In genomic region chr4:106839964-106840611, GRCm38 (mm10) we compare ENCODE assay signal across 8 mouse cellular contexts. TPM values are rescaled to one million over a fixed set of nuclear protein-coding genes. Genes with fewer than 3 reads are reported as not detected.
DNase-seq lines count a peak whose midpoint lies in the region; ATAC-seq and TF ChIP-seq lines count a peak whose summit lies in the region.

No protein-coding gene starts in this region.

- H3K36me3 ChIP-seq in forebrain, embryonic 12.5 days (replicated peaks) = no peaks in the 10 kb centered on the region
- H3K36me3 ChIP-seq in heart, postnatal 0 days (replicated peaks; ENCODE audit: control insufficient read depth, insufficient read depth, low read length) = no peaks in the 10 kb centered on the region
- H3K36me3 ChIP-seq in liver, postnatal 0 days (replicated peaks; ENCODE audit: insufficient read depth, low read length) = no peaks in the 10 kb centered on the region
- H3K36me3 ChIP-seq in neural tube, embryonic 15.5 days = no peaks in the 10 kb centered on the region

- H3K4me1 ChIP-seq in brown adipose tissue, adult 24 weeks (ENCODE audit: control insufficient read depth, insufficient read depth, insufficient read length, low read length) = no peaks in the 10 kb centered on the region
- peaks cover 62% of the 10 kb centered on the region for H3K4me1 ChIP-seq in forebrain, embryonic 12.5 days
- 0 out of 2 replicates have a peak, but pooled peaks cover 4% of the 10 kb centered on the region for H3K4me1 ChIP-seq in heart, postnatal 0 days (ENCODE audit: control insufficient read depth, insufficient read depth)
- H3K4me1 ChIP-seq in liver, postnatal 0 days (ENCODE audit: insufficient read depth) = peaks cover 17% of the 10 kb centered on the region
- H3K4me1 ChIP-seq in neural tube, embryonic 15.5 days = peaks cover 60% of the 10 kb centered on the region

- DNase-seq in CD8-positive naive resting alpha-beta T cell, adult 2 months (ENCODE audit: low read depth in 2 of 2, low spot score in 2 of 2) = peak; percentile 60 to 73
- peak; percentile 78 for DNase-seq in heart, postnatal 0 days (ENCODE audit: low spot score)
- peak; percentile 89 for DNase-seq in layer of hippocampus, adult 11-12 months (ENCODE audit: low spot score)
- DNase-seq in liver, postnatal 0 days = peak; percentile 91
- peak; percentile 98 for DNase-seq in testis, postnatal 10 days (ENCODE audit: low spot score)

- no peaks in the 10 kb centered on the region for H3K9me3 ChIP-seq in forebrain, embryonic 12.5 days
- H3K9me3 ChIP-seq in heart, postnatal 0 days (replicated peaks; ENCODE audit: control insufficient read depth, low read length) = no peaks in the 10 kb centered on the region
- H3K9me3 ChIP-seq in liver, postnatal 0 days (ENCODE audit: low read length) = no peaks in the 10 kb centered on the region
- H3K9me3 ChIP-seq in neural tube, embryonic 15.5 days (replicated peaks) = no peaks in the 10 kb centered on the region

- H3K27me3 ChIP-seq in forebrain, embryonic 12.5 days = peaks cover 16% of the 10 kb centered on the region
- no peaks in the 10 kb centered on the region for H3K27me3 ChIP-seq in heart, postnatal 0 days (ENCODE audit: control insufficient read depth, insufficient read depth, low read length)
- H3K27me3 ChIP-seq in liver, postnatal 0 days (ENCODE audit: insufficient read depth, low read length) = no peaks in the 10 kb centered on the region
- H3K27me3 ChIP-seq in neural tube, embryonic 15.5 days (replicated peaks) = no peaks in the 10 kb centered on the region

- 0% methylated on average over 26 of the region's 51 CpGs for WGBS in forebrain, embryonic 12.5 days
- 1% methylated on average over 34 of the region's 51 CpGs for WGBS in heart, postnatal 0 days
- 2% methylated on average over 33 of the region's 51 CpGs for WGBS in liver, postnatal 0 days (ENCODE audit: insufficient replicate concordance)
- WGBS in neural tube, embryonic 15.5 days = 0% methylated on average over 29 of the region's 51 CpGs

- peak overlapping the region; percentile 71 for H3K9ac ChIP-seq in forebrain, embryonic 12.5 days
- peak overlapping the region; percentile 59 for H3K9ac ChIP-seq in heart, postnatal 0 days (replicated peaks; ENCODE audit: low read depth, low read length)
- H3K9ac ChIP-seq in liver, postnatal 0 days (replicated peaks) = peak overlapping the region; percentile 66
- peak overlapping the region; percentile 85 for H3K9ac ChIP-seq in neural tube, embryonic 15.5 days (replicated peaks)

- peak; percentile 73 for ATAC-seq in forebrain, embryonic 12.5 days (ENCODE audit: low FRiP score)
- ATAC-seq in heart, postnatal 0 days (ENCODE audit: insufficient read depth, low read depth) = peak; percentile 63
- peak; percentile 70 for ATAC-seq in liver, postnatal 0 days
- ATAC-seq in neural tube, embryonic 15.5 days (ENCODE audit: low FRiP score) = peak; percentile 77

- TF ChIP-seq CTCF in heart, postnatal 0 days (IDR thresholded peaks at IDR 0.05; ENCODE audit: low read depth) = no peak
- TF ChIP-seq CTCF in liver, postnatal 0 days (IDR thresholded peaks at IDR 0.05; ENCODE audit: low read depth) = 0 out of 2 replicates have a peak, but pooled peaks have one; percentile 9

- peak overlapping the region; percentile 89 for H3K4me2 ChIP-seq in forebrain, embryonic 12.5 days
- H3K4me2 ChIP-seq in heart, postnatal 0 days (ENCODE audit: low read depth, low read length) = peak overlapping the region; percentile 96
- H3K4me2 ChIP-seq in liver, postnatal 0 days (ENCODE audit: low read depth, low read length) = peak overlapping the region; percentile 100
- H3K4me2 ChIP-seq in neural tube, embryonic 15.5 days = peak overlapping the region; percentile 100

- peak overlapping the region; percentile 48 for H3K27ac ChIP-seq in brown adipose tissue, adult 24 weeks (replicated peaks; ENCODE audit: low read depth, low read length)
- H3K27ac ChIP-seq in forebrain, embryonic 12.5 days = peak overlapping the region; percentile 97
- H3K27ac ChIP-seq in heart, postnatal 0 days (ENCODE audit: low read depth) = peak overlapping the region; percentile 88
- peak overlapping the region; percentile 78 for H3K27ac ChIP-seq in liver, postnatal 0 days (ENCODE audit: low read depth)
- H3K27ac ChIP-seq in neural tube, embryonic 15.5 days (replicated peaks) = peak overlapping the region; percentile 99

- H3K4me3 ChIP-seq in brown adipose tissue, adult 24 weeks (ENCODE audit: insufficient read depth, low read depth, low read length) = peak overlapping the region; percentile 65
- peak overlapping the region; percentile 50 for H3K4me3 ChIP-seq in forebrain, embryonic 12.5 days (replicated peaks)
- peak overlapping the region; percentile 67 for H3K4me3 ChIP-seq in heart, postnatal 0 days (ENCODE audit: low read depth, low read length)
- peak overlapping the region; percentile 62 for H3K4me3 ChIP-seq in liver, postnatal 0 days (ENCODE audit: low read depth, low read length)
- peak overlapping the region; percentile 47 for H3K4me3 ChIP-seq in neural tube, embryonic 15.5 days (replicated peaks)

- TF ChIP-seq EP300 in heart, postnatal 0 days (IDR thresholded peaks at IDR 0.05; ENCODE audit: low read depth) = peak; percentile 82; the same call in 1 of the 2 replicates
- TF ChIP-seq EP300 in liver, postnatal 0 days (IDR thresholded peaks at IDR 0.05; ENCODE audit: low read depth) = no peak

RNA-seq across cellular contexts. Expression of gene Acot11, which starts 35.3 kb away (rescaled TPM):
- 278 and 386 TPM in 2 replicates for polyA plus RNA-seq in brown adipose tissue, adult 24 weeks (2012; ENCODE audit: insufficient read depth, insufficient read length, missing spikeins)
- polyA plus RNA-seq in forebrain, embryonic 12.5 days (2016; fragmentation: Nextera tagmentation; extraction: Ambion mirVana) = 1.4 TPM in 2 replicates
- 18.8 and 34.6 TPM in 2 replicates for total RNA-seq in heart, postnatal 0 days (2014; rRNA removed; ENCODE audit: low replicate concordance)
- polyA plus RNA-seq in heart, postnatal 0 days (2015; fragmentation: Nextera tagmentation; extraction: Ambion mirVana) = 5.8 and 6.2 TPM in 2 replicates
- polyA plus RNA-seq in liver, postnatal 0 days (2015; fragmentation: Nextera tagmentation; extraction: Ambion mirVana) = 0.72 and 2.1 TPM in 2 replicates
- 2.4 and 3.1 TPM in 2 replicates for polyA plus RNA-seq in neural tube, embryonic 15.5 days (2015; fragmentation: Nextera tagmentation; extraction: Ambion mirVana)

Comparison
In these comparisons a context has a peak if more than half of its experiments do, and no peak if none do; other contexts are left out.
1. Peak in every context shown above with its lines: DNase-seq, ATAC-seq, H3K4me3 ChIP-seq and H3K27ac ChIP-seq.
2. H3K27ac ChIP-seq: peak in every context shown above with its lines; median percentile 99 in neural tube, embryonic 15.5 days; 97 in forebrain, embryonic 12.5 days; 88 in heart, postnatal 0 days; 78 in liver, postnatal 0 days; 48 in brown adipose tissue, adult 24 weeks.
3. RNA of gene Acot11, which starts 35.3 kb away (polyA plus RNA-seq): 278 to 386 TPM in brown adipose tissue, adult 24 weeks; 5.8 to 6.2 TPM in heart, postnatal 0 days, 2.4 to 3.1 TPM in neural tube, embryonic 15.5 days, 0.72 to 2.1 TPM in liver, postnatal 0 days and 1.4 TPM in forebrain, embryonic 12.5 days; every median in the first group is over 10 times any median in the second.